Mouse (Mus musculus) stomach, embryonic 14.5 days (tissue): ENCODE results near the gene Ctf2. TPM values are rescaled to one million over a fixed set of nuclear protein-coding genes. Genes with fewer than 3 reads are reported as not detected.
"Not testable (repeated sequence)": the region's sequence is repeated elsewhere in the genome, so short reads cannot be mapped to it uniquely, and the experiment has no call there.

Source experiments
- ATAC-seq: fragments of 200-750 bp; cut with Nextera tagmentation; 2 replicates; pipeline ENCODE4 v1.8.0; 2017; ENCODE audit warnings: low read depth, moderate TSS enrichment; ENCODE audit not compliant: insufficient number of reproducible peaks, insufficient read depth, low FRiP score
- H3K27ac ChIP-seq: fragments of 300-500 bp; sonication (generic); 2 replicates; pipeline ENCODE4 v1.5.1; 2014; ENCODE audit warnings: mild to moderate bottlenecking, low read length, moderate library complexity, mixed read lengths
- H3K27me3 ChIP-seq: fragments of 300-500 bp; sonication (generic); 2 replicates; pipeline ENCODE4 v1.6.1; 2014; ENCODE audit warnings: low read length, control low read depth, mixed read lengths; ENCODE audit not compliant: control insufficient read depth, insufficient read depth
- H3K36me3 ChIP-seq: fragments of 300-500 bp; sonication (generic); 2 replicates; pipeline ENCODE4 v1.6.1; 2014; ENCODE audit warnings: mild to moderate bottlenecking, control low read depth, low read length, moderate library complexity, mixed read lengths; ENCODE audit not compliant: control insufficient read depth, insufficient read depth
- H3K4me1 ChIP-seq: fragments of 300-500 bp; sonication (generic); 2 replicates; pipeline ENCODE4 v1.6.1; 2014; ENCODE audit warnings: low read length, control low read depth, mixed read lengths; ENCODE audit not compliant: control insufficient read depth, insufficient read depth
- H3K4me2 ChIP-seq: fragments of 300-500 bp; sonication (generic); replicated peaks from 2 replicates; pipeline ENCODE4 v1.6.1; 2014; ENCODE audit warnings: low read depth, low read length, control low read depth
- H3K4me3 ChIP-seq: fragments of 300-500 bp; sonication (generic); 2 replicates; pipeline ENCODE4 v1.5.1; 2014; ENCODE audit warnings: low read depth, low read length, control low read depth
- H3K9ac ChIP-seq: fragments of 300-500 bp; sonication (generic); replicated peaks from 2 replicates; pipeline ENCODE4 v1.6.1; 2014; ENCODE audit warnings: low read depth, mild to moderate bottlenecking, control low read depth, low read length, moderate library complexity, mixed read lengths
- H3K9me3 ChIP-seq: fragments of 300-500 bp; sonication (generic); 2 replicates; pipeline ENCODE4 v1.6.1; 2016; ENCODE audit warnings: low read depth, low read length, control low read depth; ENCODE audit not compliant: control insufficient read depth
- WGBS: fragments of 180-500 bp; shearing (Covaris S2); extraction: QIAGEN DNeasy Blood & Tissue Kit; methylation state at CpG from one replicate; pipeline ENCODE4 v1.1.7; 2014; 5-methylcytosine and 5-hydroxymethylcytosine counted together
- polyA plus RNA-seq: library from polyadenylated mRNA; unstranded; fragments of >200 nt; fragmentation: Nextera tagmentation; extraction: Ambion mirVana; gene quantifications from 2 replicates; pipeline ENCODE4 v1.2.1, GENCODE M21; 2014

Gene Ctf2
- polyA plus RNA-seq, 1 experiment from 2014 or later = 0.32 TPM

DNA sequence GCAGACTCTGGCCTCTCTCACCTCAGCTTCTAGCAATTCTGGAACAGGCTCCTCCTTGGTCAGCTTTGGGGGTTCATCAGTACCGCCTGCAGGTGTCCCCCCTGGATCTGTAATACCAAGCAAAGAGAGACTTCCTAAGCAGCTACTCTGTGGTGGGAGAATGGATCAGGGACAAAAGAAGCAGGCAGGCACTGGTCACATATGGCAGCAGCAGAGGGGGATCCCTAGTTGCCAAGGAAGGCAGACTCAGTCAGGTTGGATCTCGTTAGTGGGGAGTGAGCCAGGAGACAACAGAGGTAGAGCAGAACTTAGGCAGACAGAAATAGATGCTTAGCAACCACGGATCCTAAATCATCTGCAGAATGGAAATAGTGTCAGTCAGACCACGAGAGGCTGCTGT, 26.3 kb downstream of the Ctf2 start:
- Histone ChIP-seq H3K9me3 (no peaks in the 10 kb centered on the region), H3K4me1 (peaks cover 13% of the 10 kb centered on the region), H3K4me3 (no peak overlapping the region), H3K4me2 (no peak overlapping the region), H3K27ac (no peak overlapping the region), H3K36me3 (peaks cover 34% of the 10 kb centered on the region), H3K27me3 (no peaks in the 10 kb centered on the region), H3K9ac (no peak overlapping the region)
- WGBS = 70% methylated on average over 4 of the region's 4 CpGs
- ATAC-seq = no peak

DNA sequence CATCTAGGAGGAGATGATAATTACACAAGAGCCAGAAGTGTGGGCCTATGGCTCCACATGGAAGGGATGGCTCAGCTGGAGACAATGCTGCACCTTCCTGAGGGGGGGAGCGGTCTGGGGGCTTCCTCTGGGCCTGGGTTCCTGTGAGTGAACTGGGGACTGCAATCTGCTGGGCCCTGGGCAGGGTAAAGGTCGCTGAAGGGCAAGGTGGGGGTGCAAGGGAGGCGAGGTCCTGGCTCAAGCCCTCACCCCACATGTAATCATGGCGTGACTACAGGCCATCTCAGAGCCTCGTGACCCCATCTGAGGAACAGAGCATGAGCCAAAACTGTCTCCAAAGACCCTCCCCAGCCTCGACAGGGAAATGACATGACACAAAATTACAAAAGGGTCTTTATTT, 27.4 kb downstream of the Ctf2 start:
- Histone ChIP-seq H3K27me3 (no peaks in the 10 kb centered on the region), H3K9ac (no peak overlapping the region), H3K36me3 (peaks cover 39% of the 10 kb centered on the region), H3K4me2 (no peak overlapping the region), H3K27ac (no peak overlapping the region), H3K9me3 (no peaks in the 10 kb centered on the region), H3K4me1 (peaks cover 13% of the 10 kb centered on the region), H3K4me3 (no peak overlapping the region)
- no peak for ATAC-seq
- 85% methylated on average over 6 of the region's 6 CpGs for WGBS

GRCm38 (mm10) chr7:127703561-127704178, 28.3 kb downstream of the Ctf2 start:
- Histone ChIP-seq H3K9ac (no peak overlapping the region), H3K4me1 (peaks cover 8% of the 10 kb centered on the region), H3K4me2 (no peak overlapping the region), H3K36me3 (peaks cover 42% of the 10 kb centered on the region), H3K27ac (no peak overlapping the region), H3K9me3 (no peaks in the 10 kb centered on the region), H3K27me3 (no peaks in the 10 kb centered on the region), H3K4me3 (no peak overlapping the region)
- 90% methylated on average over 8 of the region's 8 CpGs for WGBS
- ATAC-seq = no peak

DNA sequence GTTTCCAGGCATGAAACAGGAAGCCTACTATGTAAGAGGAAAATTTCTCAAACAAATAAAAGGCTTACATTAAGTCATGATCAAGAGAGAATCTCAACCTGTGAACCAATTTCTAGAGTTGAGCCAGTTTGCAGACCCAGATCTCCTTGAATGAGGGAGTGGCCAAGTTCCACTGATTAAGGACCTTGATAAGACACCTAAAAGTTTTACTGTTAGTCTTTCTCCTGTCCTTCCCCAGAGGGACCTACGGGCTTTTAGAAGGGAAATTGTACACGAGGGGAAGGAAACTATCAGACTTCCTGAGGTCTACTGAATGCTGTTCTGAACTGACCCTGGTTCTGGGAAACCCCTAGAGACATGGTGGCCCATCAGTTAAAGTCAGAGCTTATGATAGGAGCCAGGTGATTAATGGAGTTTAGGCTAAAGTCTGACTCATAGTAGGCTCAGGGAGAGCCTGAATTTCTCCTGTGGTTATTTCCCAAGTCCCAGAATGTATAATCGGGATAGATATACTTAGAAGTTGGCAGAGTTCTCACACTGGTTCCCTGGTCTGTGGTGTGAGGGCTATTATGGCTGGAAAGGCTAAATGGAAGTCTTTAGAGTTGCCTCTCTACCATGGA, 31.1 kb downstream of the Ctf2 start:
- peaks cover 30% of the 10 kb centered on the region for H3K36me3 ChIP-seq
- H3K4me1 ChIP-seq = no peaks in the 10 kb centered on the region
- H3K4me2 ChIP-seq = no peak overlapping the region
- H3K4me3 ChIP-seq = no peak overlapping the region
- H3K27ac ChIP-seq = no peak overlapping the region
- no peak overlapping the region for H3K9ac ChIP-seq
- WGBS = 73% methylated on average over 3 of the region's 3 CpGs
- no peaks in the 10 kb centered on the region for H3K27me3 ChIP-seq
- ATAC-seq = no peak
- no peaks in the 10 kb centered on the region for H3K9me3 ChIP-seq

DNA sequence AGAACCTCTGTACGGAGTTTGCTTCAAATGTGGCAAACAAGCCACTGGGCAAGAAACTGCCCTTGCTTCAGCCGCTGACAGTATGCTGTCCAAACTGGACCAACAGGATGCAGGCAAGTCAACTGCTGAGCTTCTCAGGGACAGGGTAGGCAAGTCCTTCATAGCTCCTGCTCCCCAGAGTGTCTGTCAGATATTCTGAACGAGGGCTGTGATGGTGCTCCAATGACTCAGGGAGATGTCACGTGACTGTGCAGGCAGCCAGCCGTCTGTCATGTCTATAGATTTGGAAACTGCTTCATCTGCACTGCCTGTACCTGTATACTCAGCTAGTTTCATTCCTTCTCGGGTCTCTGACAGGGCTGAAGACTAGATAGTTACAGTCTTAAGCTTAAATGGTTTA, 33.0 kb downstream of the Ctf2 start:
- Histone ChIP-seq H3K4me1 (no peaks in the 10 kb centered on the region), H3K27me3 (no peaks in the 10 kb centered on the region), H3K4me3 (no peak overlapping the region), H3K9me3 (no peaks in the 10 kb centered on the region), H3K36me3 (peaks cover 22% of the 10 kb centered on the region), H3K9ac (no peak overlapping the region), H3K4me2 (no peak overlapping the region), H3K27ac (no peak overlapping the region)
- ATAC-seq = no peak
- 84% methylated on average over 6 of the region's 6 CpGs for whole genome bisulfite sequencing

DNA sequence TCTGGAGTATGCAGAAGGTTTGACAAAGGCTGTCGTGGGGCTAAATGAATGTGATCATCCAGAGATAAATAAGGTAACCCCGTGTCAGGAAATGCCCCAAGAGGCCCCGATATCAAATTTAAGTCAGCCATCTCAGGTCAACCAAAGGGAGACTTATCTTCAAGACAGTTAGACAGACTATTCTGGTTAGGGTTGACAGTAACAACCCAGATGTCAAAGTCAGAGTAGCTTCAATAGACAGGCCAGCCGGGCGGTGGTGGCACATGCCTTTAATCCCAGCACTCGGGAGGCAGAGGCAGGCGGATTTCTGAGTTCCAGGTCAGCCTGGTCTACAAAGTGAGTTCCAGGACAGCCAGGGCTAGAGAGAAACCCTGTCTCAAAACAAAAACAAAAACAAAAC, 38.2 kb downstream of the Ctf2 start:
- H3K4me2 ChIP-seq, H3K9ac ChIP-seq, ATAC-seq, H3K4me3 ChIP-seq, H3K9me3 ChIP-seq, H3K27ac ChIP-seq, H3K4me1 ChIP-seq, H3K36me3 ChIP-seq, H3K27me3 ChIP-seq: not testable (repeated sequence)
- WGBS = 88% methylated on average over 7 of the region's 7 CpGs

- no peak overlapping the region for H3K9ac ChIP-seq
- H3K27me3 ChIP-seq = no peaks in the 10 kb centered on the region
- no peaks in the 10 kb centered on the region; the same call in 1 of the 2 replicates for H3K4me1 ChIP-seq
- no peak overlapping the region for H3K4me3 ChIP-seq
- no peak overlapping the region for H3K27ac ChIP-seq
- H3K4me2 ChIP-seq = no peak overlapping the region
- no peaks in the 10 kb centered on the region for H3K9me3 ChIP-seq
- H3K36me3 ChIP-seq = no peaks in the 10 kb centered on the region; the same call in none of the 2 replicates
- 90% methylated on average over 8 of the region's 8 CpGs for WGBS
- ATAC-seq = no peak
Measured at GRCm38 (mm10) chr7:127693290-127693689, 38.7 kb downstream of the Ctf2 start.

- no peaks in the 10 kb centered on the region for H3K27me3 ChIP-seq
- no peaks in the 10 kb centered on the region; the same call in 1 of the 2 replicates for H3K4me1 ChIP-seq
- H3K27ac ChIP-seq = peak overlapping the region; percentile 83
- peak overlapping the region; percentile 20 for H3K4me3 ChIP-seq
- H3K9me3 ChIP-seq = no peaks in the 10 kb centered on the region
- no peaks in the 10 kb centered on the region; the same call in none of the 2 replicates for H3K36me3 ChIP-seq
- no peak overlapping the region; the same call in 1 of the 2 replicates for H3K9ac ChIP-seq
- ATAC-seq = peak; percentile 90
- 6% methylated on average over 15 of the region's 15 CpGs for WGBS
- H3K4me2 ChIP-seq = peak overlapping the region; percentile 53
Measured at GRCm38 (mm10) chr7:127691221-127691989, 40.6 kb downstream of the Ctf2 start.
